Mouse (Mus musculus): ENCODE results near the gene Tfrc. TPM values are rescaled to one million over a fixed set of nuclear protein-coding genes. Genes with fewer than 3 reads are reported as not detected.

Gene Tfrc
- total and polyA plus RNA-seq, 3 experiments, result 190 to 840 (median 358) TPM

DNA sequence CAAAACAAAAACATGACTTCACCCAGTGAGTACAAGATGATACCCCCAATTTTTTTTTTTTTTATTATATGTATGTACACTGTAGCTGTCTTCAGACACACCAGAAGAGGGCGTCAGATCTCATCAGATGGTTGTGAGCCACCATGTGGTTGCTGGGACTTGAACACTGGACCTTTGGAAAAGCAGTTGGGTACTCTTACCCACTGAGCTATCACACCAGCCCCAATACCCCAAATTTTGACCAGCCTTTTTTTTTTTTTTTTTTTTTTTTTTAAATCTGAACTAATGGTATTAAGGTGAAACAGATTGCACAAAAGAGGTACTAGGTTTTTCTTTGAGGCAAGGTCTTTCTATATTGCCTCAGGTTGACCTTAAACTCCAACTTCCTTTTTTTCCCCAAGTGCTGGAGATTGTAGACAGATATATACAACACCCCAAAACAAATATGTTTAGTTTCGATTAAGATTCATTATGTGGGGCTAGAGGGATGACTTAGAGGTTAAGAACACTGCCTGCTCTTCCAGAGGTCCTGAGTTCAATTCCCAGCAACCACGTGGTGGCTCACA is 4.6 kb downstream of the Tfrc start:
- Histone ChIP-seq H3K9me3 (replicated peaks; ENCODE audit: low read length) (no peaks in the 10 kb centered on the region), H3K4me1 (ENCODE audit: control insufficient read depth in 1 of 2, insufficient read depth in 2 of 2) (peaks cover 0 to 39% of the 10 kb centered on the region in 2 experiments; a peak in 2 of 4 replicates), H3K27ac (ENCODE audit: insufficient read depth, low read depth) (no peak overlapping the region), H3K9ac (ENCODE audit: insufficient read depth, low read depth) (no peak overlapping the region), H3K4me3 (replicated peaks in 1 of 3; ENCODE audit: low read depth in 2 of 3, low read length in 2 of 3, poor library complexity in 1 of 3) (no peak overlapping the region), H3K36me3 (replicated peaks in 1 of 2; ENCODE audit: control insufficient read depth in 1 of 2, insufficient read depth in 1 of 2, low read length in 1 of 2) (peaks cover 18 to 41% of the 10 kb centered on the region in 2 experiments), H3K4me2 (ENCODE audit: insufficient read depth, low read depth, poor library complexity, severe bottlenecking) (no peak overlapping the region), H3K79me2 (replicated peaks; ENCODE audit: control insufficient read depth, extremely low read depth, insufficient read depth, poor library complexity, severe bottlenecking) (peaks cover 48% of the 10 kb centered on the region), H3K27me3 (replicated peaks) (no peaks in the 10 kb centered on the region)
- dilution Hi-C loops (cut with MboI; ENCODE audit: extremely low pct_ligation_motif_present, extremely low pct_unique_long_range_greater_than_20kb, low sequenced_read_pairs), result no loop called here
- DNase-seq (ENCODE audit: extremely low read depth), result no peak
- in situ Hi-C loops (cut with MboI; ENCODE audit: low pct_ligation_motif_present, low pct_unique_long_range_greater_than_20kb, low sequenced_read_pairs), result no loop called here
- peak; percentile 81 for TF ChIP-seq ZNF384 (IDR thresholded peaks at IDR 0.05; ENCODE audit: low read depth, low read length)
- no peak for TF ChIP-seq IRF4 (IDR thresholded peaks at IDR 0.05; ENCODE audit: low read depth, low read length)
- TF ChIP-seq CTCF (conservative IDR thresholded peaks at IDR 0.05 in 1 of 2, IDR thresholded peaks at IDR 0.05 in 1 of 2; ENCODE audit: low read depth in 2 of 2, low read length in 2 of 2), result peak in 1 of 2 experiments; percentile 48; a peak in 2 of 4 replicates
- TF ChIP-seq HCFC1 (IDR thresholded peaks at IDR 0.05; ENCODE audit: low read depth, low read length), result no peak
- TF ChIP-seq E2F4 (IDR thresholded peaks at IDR 0.05; ENCODE audit: insufficient replicate concordance, low read depth, low read length), result no peak

DNA sequence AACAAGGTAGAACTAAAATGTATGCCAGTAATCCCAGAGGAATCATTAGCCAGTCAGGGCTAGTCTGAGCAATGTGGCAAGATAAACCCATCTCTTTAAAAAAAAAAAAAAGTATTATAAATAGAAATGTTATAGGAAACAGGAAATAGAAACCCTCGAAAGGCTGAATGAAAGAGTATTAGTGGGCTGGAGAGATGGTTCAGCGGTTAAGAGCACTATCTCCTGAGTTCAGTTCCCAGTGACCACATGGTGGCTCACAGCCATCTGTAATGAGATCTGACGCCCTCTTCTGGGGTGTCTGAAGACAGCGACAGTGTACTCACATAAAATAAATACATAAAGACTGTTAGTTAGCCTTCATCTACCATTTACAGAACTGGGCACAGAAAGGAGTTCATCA is 5.3 kb downstream of the Tfrc start:
- Histone ChIP-seq H3K36me3 (replicated peaks in 1 of 2; ENCODE audit: control insufficient read depth in 1 of 2, insufficient read depth in 1 of 2, low read length in 1 of 2) (peaks cover 22 to 48% of the 10 kb centered on the region in 2 experiments), H3K27me3 (replicated peaks) (no peaks in the 10 kb centered on the region), H3K4me3 (replicated peaks in 1 of 3; ENCODE audit: low read depth in 2 of 3, low read length in 2 of 3, poor library complexity in 1 of 3) (no peak overlapping the region), H3K4me1 (ENCODE audit: control insufficient read depth in 1 of 2, insufficient read depth in 2 of 2) (peaks cover 0 to 37% of the 10 kb centered on the region in 2 experiments; a peak in 2 of 4 replicates), H3K9me3 (replicated peaks; ENCODE audit: low read length) (no peaks in the 10 kb centered on the region), H3K4me2 (ENCODE audit: insufficient read depth, low read depth, poor library complexity, severe bottlenecking) (no peak overlapping the region), H3K79me2 (replicated peaks; ENCODE audit: control insufficient read depth, extremely low read depth, insufficient read depth, poor library complexity, severe bottlenecking) (peaks cover 47% of the 10 kb centered on the region), H3K9ac (ENCODE audit: insufficient read depth, low read depth) (no peak overlapping the region), H3K27ac (ENCODE audit: insufficient read depth, low read depth) (no peak overlapping the region)
- no peak for TF ChIP-seq EP300 (IDR thresholded peaks at IDR 0.05; ENCODE audit: low read length)
- TF ChIP-seq MYC (IDR thresholded peaks at IDR 0.05; ENCODE audit: low read depth, low read length), result peak; percentile 94
- peak; percentile 42 for TF ChIP-seq RAD21 (IDR thresholded peaks at IDR 0.05; ENCODE audit: low read depth, low read length)
- TF ChIP-seq JUND (conservative IDR thresholded peaks at IDR 0.05; ENCODE audit: low read depth, low read length), result no peak
- TF ChIP-seq GABPA (IDR thresholded peaks at IDR 0.05; ENCODE audit: insufficient replicate concordance, low read depth, low read length), result no peak
- peak; percentile 73 for TF ChIP-seq SMC3 (IDR thresholded peaks at IDR 0.05; ENCODE audit: low read depth, low read length)
- no peak for TF ChIP-seq USF2 (conservative IDR thresholded peaks at IDR 0.05; ENCODE audit: low read depth, low read length)
- peak; percentile 84 for TF ChIP-seq ZNF384 (IDR thresholded peaks at IDR 0.05; ENCODE audit: low read depth, low read length)
- peak in 1 of 2 experiments; percentile 83; a peak in 3 of 4 replicates for TF ChIP-seq CTCF (conservative IDR thresholded peaks at IDR 0.05 in 1 of 2, IDR thresholded peaks at IDR 0.05 in 1 of 2; ENCODE audit: low read depth in 2 of 2, low read length in 2 of 2)
- TF ChIP-seq SIN3A (IDR thresholded peaks at IDR 0.05; ENCODE audit: low read length), result no peak
- no peak for TF ChIP-seq NRF1 (IDR thresholded peaks at IDR 0.05; ENCODE audit: low read depth, low read length)
- no peak for TF ChIP-seq IRF4 (IDR thresholded peaks at IDR 0.05; ENCODE audit: low read depth, low read length)
- TF ChIP-seq TBP (conservative IDR thresholded peaks at IDR 0.05; ENCODE audit: low read depth, low read length), result no peak
- TF ChIP-seq USF1 (IDR thresholded peaks at IDR 0.05; ENCODE audit: low read depth, low read length), result no peak
- dilution Hi-C loops (cut with MboI; ENCODE audit: extremely low pct_ligation_motif_present, extremely low pct_unique_long_range_greater_than_20kb, low sequenced_read_pairs) (no loop called here), in situ Hi-C loops (cut with MboI; ENCODE audit: low pct_ligation_motif_present, low pct_unique_long_range_greater_than_20kb, low sequenced_read_pairs) (no loop called here)
- peak; percentile 64 for DNase-seq (ENCODE audit: extremely low read depth)
